Mouse (Mus musculus): ENCODE measurements around the gene Gabrb1. TPM values are rescaled to one million over a fixed set of nuclear protein-coding genes. Genes with fewer than 3 reads are reported as not detected.

Gabrb1 gene
- polyA plus RNA-seq, 2 experiments = under 0.01 to 0.03 TPM

- ATAC-seq (ENCODE audit: insufficient read depth) (no peak), DNase-seq (ENCODE audit: low read depth in 3 of 3, low spot score in 3 of 3) (no peak)
- no peaks in the 10 kb centered on the region for H3K9me3 ChIP-seq (ENCODE audit: control insufficient read depth, low read length)
- H3K27ac ChIP-seq = no peak overlapping the region
- H3K4me2 ChIP-seq (ENCODE audit: low read depth) = no peak overlapping the region
- 50% methylated on average over 7 of the region's 7 CpGs for WGBS (ENCODE audit: insufficient replicate concordance)
- no peak overlapping the region for H3K4me3 ChIP-seq (ENCODE audit: insufficient read depth in 1 of 2, low read depth in 2 of 2, low read length in 2 of 2)
- no peak for TF ChIP-seq CTCF (IDR thresholded peaks at IDR 0.05; ENCODE audit: low read depth)
- TF ChIP-seq EP300 (IDR thresholded peaks at IDR 0.05; ENCODE audit: low read depth) = no peak
- H3K9ac ChIP-seq (replicated peaks) = no peak overlapping the region
- H3K27me3 ChIP-seq (ENCODE audit: control insufficient read depth, insufficient read depth, low read length) = no peaks in the 10 kb centered on the region
- H3K36me3 ChIP-seq (replicated peaks; ENCODE audit: control insufficient read depth, insufficient read depth, low read depth) = no peaks in the 10 kb centered on the region
- H3K4me1 ChIP-seq (replicated peaks; ENCODE audit: control insufficient read depth in 2 of 2, insufficient read depth in 2 of 2, low read length in 1 of 2) = peaks cover 1% of the 10 kb centered on the region in 2 experiments; a peak in 3 of 4 replicates
Observed at GRCm38 (mm10) chr5:72175530-72175929, 517.6 kb downstream of the Gabrb1 start.

DNA sequence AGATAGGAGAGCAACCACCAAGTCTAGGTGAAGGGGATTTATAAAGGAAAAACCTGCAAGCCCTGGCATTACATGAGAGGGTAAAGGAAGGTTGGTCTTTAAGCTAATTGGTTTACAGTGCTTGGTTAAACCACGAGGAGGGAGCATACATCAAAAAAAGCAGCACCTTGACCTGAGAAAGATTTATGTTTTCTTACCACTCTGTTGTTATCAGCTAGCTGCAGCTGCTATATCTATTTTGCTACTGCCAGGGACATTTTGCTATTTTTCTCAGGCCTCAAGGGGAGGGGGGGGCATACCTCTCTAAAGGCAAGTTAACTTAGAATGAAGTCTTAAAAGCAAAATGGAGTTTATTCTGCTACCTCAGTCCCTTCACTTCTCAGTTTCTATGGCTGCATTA, 523.3 kb downstream of the Gabrb1 start:
- Histone ChIP-seq H3K9ac (replicated peaks) (peak overlapping the region; percentile 24; the same call in 1 of the 2 replicates), H3K9me3 (ENCODE audit: control insufficient read depth, low read length) (no peaks in the 10 kb centered on the region), H3K4me1 (replicated peaks; ENCODE audit: control insufficient read depth in 2 of 2, insufficient read depth in 2 of 2, low read length in 1 of 2) (peaks cover 48 to 54% of the 10 kb centered on the region in 2 experiments), H3K4me2 (ENCODE audit: low read depth) (peak overlapping the region; percentile 9), H3K4me3 (ENCODE audit: insufficient read depth in 1 of 2, low read depth in 2 of 2, low read length in 2 of 2) (no peak overlapping the region), H3K27me3 (ENCODE audit: control insufficient read depth, insufficient read depth, low read length) (no peaks in the 10 kb centered on the region), H3K36me3 (replicated peaks; ENCODE audit: control insufficient read depth, insufficient read depth, low read depth) (no peaks in the 10 kb centered on the region), H3K27ac (peak overlapping the region; percentile 73)
- TF ChIP-seq EP300 (IDR thresholded peaks at IDR 0.05; ENCODE audit: low read depth) (peak; percentile 81), CTCF (IDR thresholded peaks at IDR 0.05; ENCODE audit: low read depth) (no peak)
- ATAC-seq (ENCODE audit: insufficient read depth) = peak; percentile 64
- WGBS (ENCODE audit: insufficient replicate concordance) = 0% methylated on average over 1 of the region's 1 CpGs
- DNase-seq (ENCODE audit: low read depth in 3 of 3, low spot score in 3 of 3) = peak in 1 of 3 experiments; percentile 58

DNA sequence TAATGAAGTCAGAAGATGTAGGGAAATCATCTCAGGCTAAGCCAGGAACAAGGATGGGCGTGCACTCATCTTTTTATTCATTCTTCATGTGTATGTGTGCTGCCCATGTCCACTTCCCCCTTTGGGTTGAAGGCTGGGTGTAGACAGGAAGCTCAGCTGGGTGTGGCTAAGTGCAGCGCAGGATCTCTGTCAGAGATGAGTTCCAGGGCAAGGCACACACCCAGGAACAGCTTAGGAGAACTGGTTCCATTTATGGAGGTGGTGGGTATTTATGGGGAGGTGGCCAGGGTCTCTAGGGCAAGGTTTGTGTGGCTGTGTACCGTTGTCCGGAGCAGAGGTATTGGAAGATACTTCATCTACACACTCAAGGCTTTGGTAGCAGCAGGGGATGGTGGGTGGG, 524.9 kb downstream of the Gabrb1 start:
- no peak for TF ChIP-seq CTCF (IDR thresholded peaks at IDR 0.05; ENCODE audit: low read depth)
- no peak for TF ChIP-seq EP300 (IDR thresholded peaks at IDR 0.05; ENCODE audit: low read depth)
- WGBS (ENCODE audit: insufficient replicate concordance) = 24% methylated on average over 4 of the region's 4 CpGs
- Histone ChIP-seq H3K4me3 (ENCODE audit: insufficient read depth in 1 of 2, low read depth in 2 of 2, low read length in 2 of 2) (no peak overlapping the region), H3K9me3 (ENCODE audit: control insufficient read depth, low read length) (no peaks in the 10 kb centered on the region), H3K27ac (peak overlapping the region; percentile 56), H3K4me1 (replicated peaks; ENCODE audit: control insufficient read depth in 2 of 2, insufficient read depth in 2 of 2, low read length in 1 of 2) (peaks cover 48 to 57% of the 10 kb centered on the region in 2 experiments), H3K27me3 (ENCODE audit: control insufficient read depth, insufficient read depth, low read length) (no peaks in the 10 kb centered on the region), H3K4me2 (ENCODE audit: low read depth) (peak overlapping the region; percentile 78), H3K36me3 (replicated peaks; ENCODE audit: control insufficient read depth, insufficient read depth, low read depth) (no peaks in the 10 kb centered on the region), H3K9ac (replicated peaks) (no peak overlapping the region)
- DNase-seq (ENCODE audit: low read depth in 3 of 3, low spot score in 3 of 3) (no peak), ATAC-seq (ENCODE audit: insufficient read depth) (peak; percentile 68)

GRCm38 (mm10) chr5:72183929-72184328, 526.0 kb downstream of the Gabrb1 start:
- H3K36me3 ChIP-seq (replicated peaks; ENCODE audit: control insufficient read depth, insufficient read depth, low read depth) = no peaks in the 10 kb centered on the region
- DNase-seq (ENCODE audit: low read depth in 3 of 3, low spot score in 3 of 3) = peak; percentile 69 to 73 (median 70)
- H3K4me2 ChIP-seq (ENCODE audit: low read depth) = peak overlapping the region; percentile 78
- 3% methylated on average over 6 of the region's 6 CpGs for WGBS (ENCODE audit: insufficient replicate concordance)
- H3K9ac ChIP-seq (replicated peaks) = peak overlapping the region; percentile 43
- H3K4me3 ChIP-seq (ENCODE audit: insufficient read depth in 1 of 2, low read depth in 2 of 2, low read length in 2 of 2) = peak overlapping the region; percentile 31 to 39; a peak in 3 of 4 replicates
- ATAC-seq (ENCODE audit: insufficient read depth) = peak; percentile 75
- H3K27me3 ChIP-seq (ENCODE audit: control insufficient read depth, insufficient read depth, low read length) = no peaks in the 10 kb centered on the region
- peaks cover 48 to 57% of the 10 kb centered on the region in 2 experiments for H3K4me1 ChIP-seq (replicated peaks; ENCODE audit: control insufficient read depth in 2 of 2, insufficient read depth in 2 of 2, low read length in 1 of 2)
- H3K27ac ChIP-seq = peak overlapping the region; percentile 76
- H3K9me3 ChIP-seq (ENCODE audit: control insufficient read depth, low read length) = no peaks in the 10 kb centered on the region
- TF ChIP-seq CTCF (IDR thresholded peaks at IDR 0.05; ENCODE audit: low read depth) = no peak

GRCm38 (mm10) chr5:72184437-72185100, 526.7 kb downstream of the Gabrb1 start:
- TF ChIP-seq CTCF (IDR thresholded peaks at IDR 0.05; ENCODE audit: low read depth) = no peak
- TF ChIP-seq EP300 (IDR thresholded peaks at IDR 0.05; ENCODE audit: low read depth) = no peak
- no peaks in the 10 kb centered on the region for H3K27me3 ChIP-seq (ENCODE audit: control insufficient read depth, insufficient read depth, low read length)
- ATAC-seq (ENCODE audit: insufficient read depth) = peak; percentile 69
- peak overlapping the region; percentile 78 for H3K4me2 ChIP-seq (ENCODE audit: low read depth)
- WGBS (ENCODE audit: insufficient replicate concordance) = 22% methylated on average over 13 of the region's 13 CpGs
- peak overlapping the region; percentile 18 to 39 for H3K4me3 ChIP-seq (ENCODE audit: insufficient read depth in 1 of 2, low read depth in 2 of 2, low read length in 2 of 2)
- H3K27ac ChIP-seq = peak overlapping the region; percentile 76
- H3K4me1 ChIP-seq (replicated peaks; ENCODE audit: control insufficient read depth in 2 of 2, insufficient read depth in 2 of 2, low read length in 1 of 2) = peaks cover 48 to 57% of the 10 kb centered on the region in 2 experiments
- no peaks in the 10 kb centered on the region for H3K36me3 ChIP-seq (replicated peaks; ENCODE audit: control insufficient read depth, insufficient read depth, low read depth)
- H3K9ac ChIP-seq (replicated peaks) = peak overlapping the region; percentile 43
- no peaks in the 10 kb centered on the region for H3K9me3 ChIP-seq (ENCODE audit: control insufficient read depth, low read length)
- DNase-seq (ENCODE audit: low read depth in 3 of 3, low spot score in 3 of 3) = no peak
